8 mouse cellular contexts compared by ENCODE assay signal in the genomic region with DNA sequence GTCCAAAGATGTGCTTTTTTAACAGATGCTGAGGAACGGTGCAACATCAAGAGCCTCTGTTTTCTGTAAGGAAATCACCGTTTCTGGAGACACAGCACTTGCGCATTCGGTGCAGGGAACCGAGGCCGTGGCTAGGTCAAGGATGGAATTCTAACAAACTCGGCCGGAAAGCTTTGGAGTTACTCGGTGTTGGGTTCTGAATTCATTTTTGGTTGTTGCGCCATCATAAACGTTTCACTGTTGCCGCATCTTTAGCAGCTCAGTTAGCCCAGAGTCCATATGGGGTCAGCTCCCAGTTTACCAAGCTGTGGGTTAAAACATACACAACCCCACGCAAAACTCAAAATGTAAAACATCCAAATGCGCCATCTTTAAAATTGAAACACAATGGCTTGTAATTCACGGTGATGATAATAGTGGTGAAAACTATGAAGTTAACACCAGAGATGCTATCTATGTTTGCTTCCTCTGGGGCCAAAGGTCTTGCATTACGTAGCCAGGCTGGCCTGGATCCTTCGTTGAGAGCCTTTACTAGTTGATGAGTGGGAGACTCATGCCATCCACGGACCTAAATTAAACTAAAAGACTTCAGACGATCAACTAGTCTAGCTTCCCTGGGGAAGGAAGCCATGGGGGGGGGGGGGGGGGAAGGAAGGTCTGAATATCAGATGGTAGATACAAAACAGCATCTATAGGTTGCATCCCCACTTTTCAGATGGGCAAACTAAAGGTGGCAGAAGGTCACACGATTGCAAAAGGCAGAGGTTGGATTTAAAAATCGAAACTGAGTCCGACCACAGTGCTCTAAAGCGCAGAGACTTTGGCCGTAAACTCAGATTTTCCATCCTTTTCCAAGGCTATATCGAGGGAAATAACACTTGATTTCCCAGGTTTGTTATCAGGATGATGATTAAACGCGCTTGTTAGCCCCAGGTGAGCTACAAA. TPM values are rescaled to one million over a fixed set of nuclear protein-coding genes. Genes with fewer than 3 reads are reported as not detected.
DNase-seq lines count a peak whose midpoint lies in the region; ATAC-seq and TF ChIP-seq lines count a peak whose summit lies in the region.

No protein-coding gene starts in this region.

- no peak for ATAC-seq in embryonic facial prominence, embryonic 13.5 days (ENCODE audit: insufficient number of reproducible peaks, insufficient read depth, low FRiP score, low TSS enrichment, low read depth)
- ATAC-seq in limb, embryonic 12.5 days (ENCODE audit: insufficient number of reproducible peaks, insufficient read depth, low FRiP score, low TSS enrichment, low read depth): no peak

- H3K27ac ChIP-seq in liver, adult 2 months (replicated peaks; ENCODE audit: insufficient read depth, low read depth, low read length): peak overlapping the region; percentile 99
- H3K27ac ChIP-seq in embryonic facial prominence, embryonic 13.5 days: peak overlapping the region; percentile 94
- peak overlapping the region; percentile 95 for H3K27ac ChIP-seq in limb, embryonic 12.5 days
- H3K27ac ChIP-seq in olfactory bulb, adult 2 months (ENCODE audit: insufficient read depth, low read depth, low read length): peak overlapping the region; percentile 69

- peaks cover 14% of the 10 kb centered on the region for H3K4me1 ChIP-seq in liver, adult 2 months (ENCODE audit: control insufficient read depth, insufficient read depth, low read length)
- peaks cover 28% of the 10 kb centered on the region for H3K4me1 ChIP-seq in embryonic facial prominence, embryonic 13.5 days
- peaks cover 23% of the 10 kb centered on the region for H3K4me1 ChIP-seq in limb, embryonic 12.5 days (replicated peaks)
- peaks cover 5% of the 10 kb centered on the region; the same call in 1 of the 2 replicates for H3K4me1 ChIP-seq in olfactory bulb, adult 2 months (ENCODE audit: control insufficient read depth, insufficient read depth, low read length)

- peak overlapping the region; percentile 85 for H3K4me3 ChIP-seq in liver, adult 2 months (ENCODE audit: insufficient read depth, low read depth, low read length)
- peak overlapping the region; percentile 73 for H3K4me3 ChIP-seq in embryonic facial prominence, embryonic 13.5 days
- H3K4me3 ChIP-seq in limb, embryonic 12.5 days (replicated peaks): peak overlapping the region; percentile 68
- H3K4me3 ChIP-seq in olfactory bulb, adult 2 months (ENCODE audit: insufficient read depth, low read depth, low read length): peak overlapping the region; percentile 94

- no peaks in the 10 kb centered on the region for H3K27me3 ChIP-seq in liver, adult 2 months (ENCODE audit: control insufficient read depth, insufficient read depth, low read length)
- H3K27me3 ChIP-seq in embryonic facial prominence, embryonic 13.5 days: no peaks in the 10 kb centered on the region
- H3K27me3 ChIP-seq in limb, embryonic 12.5 days: no peaks in the 10 kb centered on the region

- WGBS in liver, adult 2 months: 19% methylated on average over 27 of the region's 27 CpGs
- 42% methylated on average over 27 of the region's 27 CpGs for WGBS in embryonic facial prominence, embryonic 13.5 days
- WGBS in limb, embryonic 12.5 days: 50% methylated on average over 27 of the region's 27 CpGs
- 42% methylated on average over 27 of the region's 27 CpGs for WGBS in olfactory bulb, adult 2 months

- H3K9ac ChIP-seq in liver, adult 2 months (ENCODE audit: low read depth, low read length): peak overlapping the region; percentile 90
- peak overlapping the region; percentile 91 for H3K9ac ChIP-seq in embryonic facial prominence, embryonic 13.5 days
- peak overlapping the region; percentile 90 for H3K9ac ChIP-seq in limb, embryonic 12.5 days (replicated peaks)

- DNase-seq in liver, adult 2 months (ENCODE audit: extremely low read depth, low read depth, low spot score): peak; percentile 69
- no peak for DNase-seq in liver
- no peak for DNase-seq in adrenal gland, postnatal 14 days
- no peak for DNase-seq in left cerebral cortex, postnatal 14 days (ENCODE audit: low spot score in 2 of 2)
- DNase-seq in left cerebral cortex, postnatal 25 days (ENCODE audit: low spot score in 2 of 2): no peak

- intact Hi-C loops in left cerebral cortex, postnatal 14 days (cut with DNase I): no loop called here
- intact Hi-C loops in left cerebral cortex, postnatal 25 days (cut with DNase I): no loop called here

- TF ChIP-seq POLR2A in liver, adult 2 months (IDR thresholded peaks at IDR 0.05; ENCODE audit: extremely low read depth, insufficient read depth, low read length): no peak
- no peak for TF ChIP-seq POLR2A in olfactory bulb, adult 2 months (IDR thresholded peaks at IDR 0.05; ENCODE audit: insufficient read depth, low read depth, low read length)

- H3K36me3 ChIP-seq in liver, adult 2 months (ENCODE audit: control insufficient read depth, insufficient read depth, low read length): peaks cover 9% of the 10 kb centered on the region; the same call in 1 of the 2 replicates
- peaks cover 21% of the 10 kb centered on the region for H3K36me3 ChIP-seq in embryonic facial prominence, embryonic 13.5 days
- H3K36me3 ChIP-seq in limb, embryonic 12.5 days: peaks cover 38% of the 10 kb centered on the region

- no peaks in the 10 kb centered on the region for H3K79me2 ChIP-seq in liver, adult 2 months (ENCODE audit: control insufficient read depth, insufficient read depth, low read length)

- no peaks in the 10 kb centered on the region for H3K9me3 ChIP-seq in embryonic facial prominence, embryonic 13.5 days
- H3K9me3 ChIP-seq in limb, embryonic 12.5 days: no peaks in the 10 kb centered on the region

- TF ChIP-seq CTCF in liver, adult 2 months (IDR thresholded peaks at IDR 0.05; ENCODE audit: low read depth, low read length): no peak
- TF ChIP-seq CTCF in olfactory bulb, adult 2 months (IDR thresholded peaks at IDR 0.05; ENCODE audit: insufficient read depth, low read depth, low read length): no peak

- H3K4me2 ChIP-seq in embryonic facial prominence, embryonic 13.5 days: peak overlapping the region; percentile 66
- H3K4me2 ChIP-seq in limb, embryonic 12.5 days: peak overlapping the region; percentile 77

RNA-seq across cellular contexts. Expression of gene Nmt1, which starts 11.8 kb away (rescaled TPM):
- total RNA-seq in liver, adult 2 months (2014; rRNA removed): 16.8 and 23.9 TPM in 2 replicates
- polyA plus RNA-seq in liver, adult 2 months (2012; rRNA removed): 34.1 and 34.3 TPM in 2 replicates
- polyA plus RNA-seq in embryonic facial prominence, embryonic 13.5 days (2015; fragmentation: Nextera tagmentation; extraction: Ambion mirVana): 67.8 and 68.5 TPM in 2 replicates
- 53.6 and 53.7 TPM in 2 replicates for polyA plus RNA-seq in limb, embryonic 12.5 days (2016; fragmentation: Nextera tagmentation; extraction: Ambion mirVana)
- polyA plus RNA-seq in olfactory bulb, adult 2 months (2012; ENCODE audit: insufficient read depth, insufficient read length, low replicate concordance, missing spikeins): 557 TPM in 1 of 2 replicates, not detected in the other
- total RNA-seq in adrenal gland, postnatal 14 days (2021): 88.8 and 93.1 TPM in 2 replicates
- 100 to 1,000 TPM; 105 to 107 TPM for total RNA-seq in left cerebral cortex, postnatal 14 days (2021)
- total RNA-seq in left cerebral cortex, postnatal 25 days (2021): 100 to 1,000 TPM; 122 to 124 TPM

RNA-seq across cellular contexts. Expression of gene Dcakd, which starts 12.0 kb away (rescaled TPM):
- 23.9 and 30.9 TPM in 2 replicates for total RNA-seq in liver, adult 2 months (2014; rRNA removed)
- 45.8 and 46.3 TPM in 2 replicates for polyA plus RNA-seq in liver, adult 2 months (2012; rRNA removed)
- 189 and 192 TPM in 2 replicates for polyA plus RNA-seq in embryonic facial prominence, embryonic 13.5 days (2015; fragmentation: Nextera tagmentation; extraction: Ambion mirVana)
- polyA plus RNA-seq in limb, embryonic 12.5 days (2016; fragmentation: Nextera tagmentation; extraction: Ambion mirVana): 167 and 192 TPM in 2 replicates
- polyA plus RNA-seq in olfactory bulb, adult 2 months (2012; ENCODE audit: insufficient read depth, insufficient read length, low replicate concordance, missing spikeins): not detected in 2 replicates
- total RNA-seq in adrenal gland, postnatal 14 days (2021): 65.0 and 66.3 TPM in 2 replicates
- 10 to 100 TPM; 90.2 to 93.2 TPM for total RNA-seq in left cerebral cortex, postnatal 14 days (2021)
- 10 to 100 TPM; 67.7 to 68.1 TPM for total RNA-seq in left cerebral cortex, postnatal 25 days (2021)
